Mouse (Mus musculus) testis, adult 2 months (tissue): ENCODE measurements around the gene Trim50.

ENCODE experiments used
- CTCF ChIP-seq: fragments of 200-500 bp; IDR thresholded peaks from 2 replicates; pipeline ENCODE4 v1.5.1; 2012; ENCODE audit warnings: low read depth, mild to moderate bottlenecking, inconsistent platforms, low read length, moderate library complexity; ENCODE audit not compliant: control insufficient read depth, insufficient read depth, insufficient replicate concordance
- POLR2A ChIP-seq: fragments of 200-500 bp; IDR thresholded peaks from 2 replicates; pipeline ENCODE4 v1.6.1; 2012; ENCODE audit warnings: low read depth, mild to moderate bottlenecking, inconsistent platforms, low read length, moderate library complexity; ENCODE audit not compliant: control insufficient read depth

- TF ChIP-seq CTCF (no peak), POLR2A (no peak)
Observed at GRCm38 (mm10) chr5:135357556-135357955, 4.5 kb downstream of the Trim50 start.
